Mouse (Mus musculus) embryonic fibroblast, embryonic 13.5 days (primary cell): ENCODE results near the gene Ckb. TPM values are rescaled to one million over a fixed set of nuclear protein-coding genes. Genes with fewer than 3 reads are reported as not detected.
A peak's percentile ranks its signal among the peaks of the same experiment; 100 is the strongest.

Source experiments
- H3K27ac ChIP-seq: 2 replicates; pipeline ENCODE4 v1.5.1; 2012; ENCODE audit warnings: low read length, control low read depth, inconsistent platforms; ENCODE audit not compliant: insufficient read depth
- H3K4me1 ChIP-seq: 2 replicates; pipeline ENCODE4 v1.6.1; 2011; ENCODE audit warnings: low read length; ENCODE audit not compliant: control insufficient read depth, insufficient read depth
- H3K4me3 ChIP-seq: 2 replicates; pipeline ENCODE4 v1.5.1; 2011; ENCODE audit warnings: mild to moderate bottlenecking, control low read depth, low read length; ENCODE audit not compliant: insufficient read depth
- CTCF ChIP-seq: IDR thresholded peaks from 2 replicates; pipeline ENCODE4 v1.5.1; 2011; ENCODE audit warnings: mild to moderate bottlenecking, control low read depth, low read length, moderate library complexity, borderline replicate concordance; ENCODE audit not compliant: insufficient read depth
- POLR2A ChIP-seq: IDR thresholded peaks from 2 replicates; pipeline ENCODE4 v1.6.1; 2011; ENCODE audit warnings: low read depth, mild to moderate bottlenecking, control low read depth, low read length, moderate library complexity
- polyA plus RNA-seq: library from polyadenylated mRNA; stranded (reverse); fragments of >200 nt; gene quantifications from 2 replicates; pipeline ENCODE4 v1.2.4, GENCODE M21; 2011; ENCODE audit warnings: low read depth; ENCODE audit not compliant: missing spikeins, insufficient read length

Ckb gene
- polyA plus RNA-seq, 1 experiment, result 43.8 TPM

- Histone ChIP-seq H3K4me3 (no peak overlapping the region), H3K27ac (no peak overlapping the region), H3K4me1 (peaks cover 21% of the 10 kb centered on the region)
- no peak for TF ChIP-seq CTCF
- TF ChIP-seq POLR2A, result no peak
Observed at GRCm38 (mm10) chr12:111693341-111694270, 21.5 kb upstream of the Ckb start.

GRCm38 (mm10) chr12:111692899-111693298 is 20.8 kb upstream of the Ckb start:
- Histone ChIP-seq H3K4me3 (no peak overlapping the region), H3K27ac (no peak overlapping the region), H3K4me1 (peaks cover 15% of the 10 kb centered on the region)
- no peak for TF ChIP-seq POLR2A
- no peak for TF ChIP-seq CTCF

GRCm38 (mm10) chr12:111691346-111691872 is 19.3 kb upstream of the Ckb start:
- Histone ChIP-seq H3K27ac (peak overlapping the region; percentile 5), H3K4me1 (peaks cover 10% of the 10 kb centered on the region), H3K4me3 (no peak overlapping the region)
- TF ChIP-seq POLR2A (no peak), CTCF (no peak)

- H3K4me3 ChIP-seq, result no peak overlapping the region
- TF ChIP-seq CTCF (no peak), POLR2A (no peak)
- peaks cover 10% of the 10 kb centered on the region for H3K4me1 ChIP-seq
- H3K27ac ChIP-seq, result no peak overlapping the region
Observed at GRCm38 (mm10) chr12:111689426-111689825, 17.3 kb upstream of the Ckb start.

GRCm38 (mm10) chr12:111688069-111688428 is 15.9 kb upstream of the Ckb start:
- Histone ChIP-seq H3K4me3 (no peak overlapping the region), H3K4me1 (peaks cover 10% of the 10 kb centered on the region), H3K27ac (no peak overlapping the region)
- TF ChIP-seq POLR2A (no peak), CTCF (no peak)

- Histone ChIP-seq H3K4me3 (no peak overlapping the region), H3K27ac (no peak overlapping the region), H3K4me1 (peaks cover 10% of the 10 kb centered on the region)
- TF ChIP-seq CTCF, result no peak
- TF ChIP-seq POLR2A, result no peak
Observed at GRCm38 (mm10) chr12:111687350-111688068, 15.4 kb upstream of the Ckb start.

GRCm38 (mm10) chr12:111686390-111686789 is 14.3 kb upstream of the Ckb start:
- TF ChIP-seq CTCF (no peak), POLR2A (no peak)
- Histone ChIP-seq H3K4me3 (no peak overlapping the region), H3K4me1 (peaks cover 4% of the 10 kb centered on the region; the same call in 1 of the 2 replicates), H3K27ac (no peak overlapping the region)

GRCm38 (mm10) chr12:111682806-111683205 is 10.7 kb upstream of the Ckb start:
- H3K4me1 ChIP-seq, result no peaks in the 10 kb centered on the region; the same call in 1 of the 2 replicates
- peak; percentile 47; the same call in 1 of the 2 replicates for TF ChIP-seq POLR2A
- no peak for TF ChIP-seq CTCF
- H3K4me3 ChIP-seq, result no peak overlapping the region
- peak overlapping the region; percentile 80 for H3K27ac ChIP-seq

- Histone ChIP-seq H3K27ac (peak overlapping the region; percentile 78; the same call in 1 of the 2 replicates), H3K4me1 (no peaks in the 10 kb centered on the region; the same call in 1 of the 2 replicates), H3K4me3 (no peak overlapping the region)
- TF ChIP-seq CTCF, result no peak
Observed at GRCm38 (mm10) chr12:111682003-111682402, 9.9 kb upstream of the Ckb start.
